ENCODE assay signal across 9 mouse cellular contexts in genomic region chr2:119172446-119172845, GRCm38 (mm10). TPM values are rescaled to one million over a fixed set of nuclear protein-coding genes. Genes with fewer than 3 reads are reported as not detected.
A peak's percentile ranks its signal among the peaks of the same experiment; 100 is the strongest.
DNase-seq lines count a peak whose midpoint lies in the region; ATAC-seq and TF ChIP-seq lines count a peak whose summit lies in the region.
"Had no signal": no experiment of that assay in that cellular context is flagged by ENCODE, and none has a peak within 500 bp of the region (broad histone marks: within the 10 kb centered on the region; RNA-seq: fewer than 3 reads in every experiment).

No protein-coding gene starts in this region.

- DNase-seq in heart, embryonic 10.5 days (ENCODE audit: low spot score): no peak
- DNase-seq in heart, postnatal 36 days: no peak
- no peak for DNase-seq in lung, embryonic 14.5 days
- DNase-seq in lung, postnatal 0 days (ENCODE audit: low spot score): no peak
- DNase-seq in adrenal gland, postnatal 25 days: no peak
- no peak for DNase-seq in right cerebral cortex, postnatal 4 days

- H3K4me2 ChIP-seq in lung, embryonic 14.5 days: peak overlapping the region; percentile 41; the same call in 1 of the 2 replicates
- H3K4me2 ChIP-seq in lung, postnatal 0 days (replicated peaks; ENCODE audit: low read depth, low read length): no peak overlapping the region
- H3K4me2 ChIP-seq in intestine, embryonic 15.5 days (replicated peaks): peak overlapping the region; percentile 42; the same call in 1 of the 2 replicates
- peak overlapping the region; percentile 34 for H3K4me2 ChIP-seq in neural tube, embryonic 12.5 days (replicated peaks)
- H3K4me2 ChIP-seq: embryonic facial prominence, embryonic 15.5 days had no signal

- H3K27ac ChIP-seq in heart, embryonic 10.5 days: peak overlapping the region; percentile 75
- no peak overlapping the region for H3K27ac ChIP-seq in lung, embryonic 14.5 days (ENCODE audit: low read depth)
- H3K27ac ChIP-seq in lung, postnatal 0 days (ENCODE audit: low read length): no peak overlapping the region
- H3K27ac ChIP-seq in intestine, embryonic 15.5 days: 0 out of 2 replicates have a peak overlapping the region, but pooled peaks have one; percentile 3
- H3K27ac ChIP-seq in neural tube, embryonic 12.5 days: 0 out of 2 replicates have a peak overlapping the region, but pooled peaks have one; percentile 18

- no peak overlapping the region for H3K9ac ChIP-seq in lung, embryonic 14.5 days
- no peak overlapping the region for H3K9ac ChIP-seq in lung, postnatal 0 days (replicated peaks; ENCODE audit: low read depth)
- H3K9ac ChIP-seq in intestine, embryonic 15.5 days: no peak overlapping the region
- no peak overlapping the region for H3K9ac ChIP-seq in neural tube, embryonic 12.5 days
- H3K9ac ChIP-seq: embryonic facial prominence, embryonic 15.5 days had no signal

- intact Hi-C loops in heart, postnatal 36 days (cut with DNase I): no loop called here

- peaks cover 30% of the 10 kb centered on the region for H3K27me3 ChIP-seq in heart, embryonic 10.5 days (ENCODE audit: insufficient read depth, poor library complexity, severe bottlenecking)
- H3K27me3 ChIP-seq in lung, embryonic 14.5 days (ENCODE audit: insufficient read depth, low read length): peaks cover 5% of the 10 kb centered on the region
- 0 out of 2 replicates have a peak, but pooled peaks cover 5% of the 10 kb centered on the region for H3K27me3 ChIP-seq in lung, postnatal 0 days (replicated peaks; ENCODE audit: insufficient read depth, low read length)
- H3K27me3 ChIP-seq in intestine, embryonic 15.5 days (replicated peaks): peaks cover 4% of the 10 kb centered on the region; the same call in 1 of the 2 replicates
- H3K27me3 ChIP-seq in neural tube, embryonic 12.5 days (replicated peaks): peaks cover 10% of the 10 kb centered on the region

- H3K36me3 ChIP-seq in heart, embryonic 10.5 days: peaks cover 4% of the 10 kb centered on the region; the same call in 1 of the 2 replicates
- H3K36me3 ChIP-seq in lung, embryonic 14.5 days (ENCODE audit: insufficient read depth): no peaks in the 10 kb centered on the region; the same call in 1 of the 2 replicates
- no peaks in the 10 kb centered on the region for H3K36me3 ChIP-seq in lung, postnatal 0 days (ENCODE audit: insufficient read depth, low read length)
- no peaks in the 10 kb centered on the region for H3K36me3 ChIP-seq in intestine, embryonic 15.5 days
- H3K36me3 ChIP-seq in neural tube, embryonic 12.5 days: peaks cover 6% of the 10 kb centered on the region; the same call in 1 of the 2 replicates

- TF ChIP-seq CTCF in lung, embryonic 14.5 days (IDR thresholded peaks at IDR 0.05; ENCODE audit: low read depth): no peak
- TF ChIP-seq CTCF in lung, postnatal 0 days (IDR thresholded peaks at IDR 0.05): no peak

- H3K9me3 ChIP-seq in heart, embryonic 10.5 days: no peaks in the 10 kb centered on the region
- no peaks in the 10 kb centered on the region for H3K9me3 ChIP-seq in lung, embryonic 14.5 days (ENCODE audit: low read depth, low read length)
- no peaks in the 10 kb centered on the region for H3K9me3 ChIP-seq in lung, postnatal 0 days (ENCODE audit: low read length)
- no peaks in the 10 kb centered on the region for H3K9me3 ChIP-seq in intestine, embryonic 15.5 days
- no peaks in the 10 kb centered on the region for H3K9me3 ChIP-seq in neural tube, embryonic 12.5 days
- H3K9me3 ChIP-seq: embryonic facial prominence, embryonic 15.5 days had no signal

- WGBS in heart, embryonic 10.5 days: 74% methylated on average over 7 of the region's 7 CpGs
- 84% methylated on average over 7 of the region's 7 CpGs for WGBS in lung, embryonic 14.5 days
- 89% methylated on average over 7 of the region's 7 CpGs for WGBS in lung, postnatal 0 days
- 80% methylated on average over 7 of the region's 7 CpGs for WGBS in intestine, embryonic 15.5 days
- 74% methylated on average over 7 of the region's 7 CpGs for WGBS in neural tube, embryonic 12.5 days

- no peak overlapping the region; the same call in 1 of the 2 replicates for H3K4me3 ChIP-seq in heart, embryonic 10.5 days
- no peak overlapping the region for H3K4me3 ChIP-seq in lung, embryonic 14.5 days (ENCODE audit: low read depth, low read length)
- no peak overlapping the region for H3K4me3 ChIP-seq in lung, postnatal 0 days (ENCODE audit: low read depth, low read length)
- H3K4me3 ChIP-seq in intestine, embryonic 15.5 days (replicated peaks): no peak overlapping the region
- H3K4me3 ChIP-seq in neural tube, embryonic 12.5 days: no peak overlapping the region
- H3K4me3 ChIP-seq: embryonic facial prominence, embryonic 15.5 days had no signal

- TF ChIP-seq EP300 in lung, postnatal 0 days (IDR thresholded peaks at IDR 0.05): no peak

- peaks cover 50% of the 10 kb centered on the region for H3K4me1 ChIP-seq in heart, embryonic 10.5 days
- H3K4me1 ChIP-seq in lung, embryonic 14.5 days (ENCODE audit: insufficient read depth): peaks cover 14% of the 10 kb centered on the region
- peaks cover 4% of the 10 kb centered on the region; the same call in 1 of the 2 replicates for H3K4me1 ChIP-seq in lung, postnatal 0 days (ENCODE audit: insufficient read depth, low read depth, low read length)
- peaks cover 27% of the 10 kb centered on the region for H3K4me1 ChIP-seq in intestine, embryonic 15.5 days (replicated peaks)
- peaks cover 39% of the 10 kb centered on the region for H3K4me1 ChIP-seq in neural tube, embryonic 12.5 days

- ATAC-seq in lung, embryonic 14.5 days (ENCODE audit: insufficient read depth): no peak
- no peak for ATAC-seq in lung, postnatal 0 days
- no peak for ATAC-seq in intestine, embryonic 15.5 days
- no peak for ATAC-seq in neural tube, embryonic 12.5 days (ENCODE audit: low FRiP score, low read depth)

RNA-seq across cellular contexts. Expression of gene Gm14137, which starts 1.9 kb away (rescaled TPM):
- polyA plus RNA-seq in heart, embryonic 10.5 days (2016; fragmentation: Nextera tagmentation; extraction: Ambion mirVana): 0.48 and 0.71 TPM in 2 replicates
- not detected for total RNA-seq in heart, postnatal 36 days (2021)
- 0.22 and 0.32 TPM in 2 replicates for polyA plus RNA-seq in lung, embryonic 14.5 days (2014; fragmentation: Nextera tagmentation; extraction: Ambion mirVana)
- polyA plus RNA-seq in lung, postnatal 0 days (2015; fragmentation: Nextera tagmentation; extraction: Ambion mirVana): 0.12 and 0.13 TPM in 2 replicates
- 0.30 and 0.38 TPM in 2 replicates for polyA plus RNA-seq in intestine, embryonic 15.5 days (2015; fragmentation: Nextera tagmentation; extraction: Ambion mirVana)
- 0.86 and 0.91 TPM in 2 replicates for polyA plus RNA-seq in neural tube, embryonic 12.5 days (2016; fragmentation: Nextera tagmentation; extraction: Ambion mirVana)
- 0.30 TPM in 1 of 2 replicates, not detected in the other for total RNA-seq in adrenal gland, postnatal 25 days (2021)

RNA-seq across cellular contexts. Expression of gene Gchfr, which starts 4.9 kb away (rescaled TPM):
- 7.4 and 9.1 TPM in 2 replicates for polyA plus RNA-seq in heart, embryonic 10.5 days (2016; fragmentation: Nextera tagmentation; extraction: Ambion mirVana)
- total RNA-seq in heart, postnatal 36 days (2021): 1 to 10 TPM; 4.3 to 6.5 TPM
- 24.9 and 25.3 TPM in 2 replicates for polyA plus RNA-seq in lung, embryonic 14.5 days (2014; fragmentation: Nextera tagmentation; extraction: Ambion mirVana)
- 13.9 and 14.2 TPM in 2 replicates for polyA plus RNA-seq in lung, postnatal 0 days (2015; fragmentation: Nextera tagmentation; extraction: Ambion mirVana)
- polyA plus RNA-seq in intestine, embryonic 15.5 days (2015; fragmentation: Nextera tagmentation; extraction: Ambion mirVana): 21.1 and 27.3 TPM in 2 replicates
- polyA plus RNA-seq in neural tube, embryonic 12.5 days (2016; fragmentation: Nextera tagmentation; extraction: Ambion mirVana): 3.5 TPM in 2 replicates
- 11.0 and 14.9 TPM in 2 replicates for total RNA-seq in adrenal gland, postnatal 25 days (2021)

RNA-seq across cellular contexts. Expression of gene Rmdn3, which starts 15.6 kb away (rescaled TPM):
- polyA plus RNA-seq in heart, embryonic 10.5 days (2016; fragmentation: Nextera tagmentation; extraction: Ambion mirVana): 36.4 and 43.8 TPM in 2 replicates
- 10 to 100 TPM; 14.3 to 19.9 TPM for total RNA-seq in heart, postnatal 36 days (2021)
- 36.1 and 38.9 TPM in 2 replicates for polyA plus RNA-seq in lung, embryonic 14.5 days (2014; fragmentation: Nextera tagmentation; extraction: Ambion mirVana)
- 28.2 and 28.4 TPM in 2 replicates for polyA plus RNA-seq in lung, postnatal 0 days (2015; fragmentation: Nextera tagmentation; extraction: Ambion mirVana)
- 48.5 and 49.5 TPM in 2 replicates for polyA plus RNA-seq in intestine, embryonic 15.5 days (2015; fragmentation: Nextera tagmentation; extraction: Ambion mirVana)
- 43.1 TPM in 2 replicates for polyA plus RNA-seq in neural tube, embryonic 12.5 days (2016; fragmentation: Nextera tagmentation; extraction: Ambion mirVana)
- 53.1 and 54.4 TPM in 2 replicates for total RNA-seq in adrenal gland, postnatal 25 days (2021)

RNA-seq across cellular contexts. Expression of gene Zfyve19, which starts 36.0 kb away (rescaled TPM):
- 46.4 and 50.4 TPM in 2 replicates for polyA plus RNA-seq in heart, embryonic 10.5 days (2016; fragmentation: Nextera tagmentation; extraction: Ambion mirVana)
- total RNA-seq in heart, postnatal 36 days (2021): 10 to 100 TPM; 11.0 to 13.2 TPM
- polyA plus RNA-seq in lung, embryonic 14.5 days (2014; fragmentation: Nextera tagmentation; extraction: Ambion mirVana): 49.6 and 50.5 TPM in 2 replicates
- 32.0 TPM in 2 replicates for polyA plus RNA-seq in lung, postnatal 0 days (2015; fragmentation: Nextera tagmentation; extraction: Ambion mirVana)
- polyA plus RNA-seq in intestine, embryonic 15.5 days (2015; fragmentation: Nextera tagmentation; extraction: Ambion mirVana): 59.3 and 64.9 TPM in 2 replicates
- 46.5 and 49.3 TPM in 2 replicates for polyA plus RNA-seq in neural tube, embryonic 12.5 days (2016; fragmentation: Nextera tagmentation; extraction: Ambion mirVana)
- 42.3 and 45.0 TPM in 2 replicates for total RNA-seq in adrenal gland, postnatal 25 days (2021)

RNA-seq across cellular contexts. Expression of gene Dnajc17, which starts 36.1 kb away (rescaled TPM):
- 14.8 and 19.5 TPM in 2 replicates for polyA plus RNA-seq in heart, embryonic 10.5 days (2016; fragmentation: Nextera tagmentation; extraction: Ambion mirVana)
- total RNA-seq in heart, postnatal 36 days (2021): 1 to 10 TPM; 7.6 to 9.9 TPM
- 17.8 and 19.0 TPM in 2 replicates for polyA plus RNA-seq in lung, embryonic 14.5 days (2014; fragmentation: Nextera tagmentation; extraction: Ambion mirVana)
- 11.8 and 13.2 TPM in 2 replicates for polyA plus RNA-seq in lung, postnatal 0 days (2015; fragmentation: Nextera tagmentation; extraction: Ambion mirVana)
- polyA plus RNA-seq in intestine, embryonic 15.5 days (2015; fragmentation: Nextera tagmentation; extraction: Ambion mirVana): 15.9 and 18.5 TPM in 2 replicates
- 24.9 and 27.2 TPM in 2 replicates for polyA plus RNA-seq in neural tube, embryonic 12.5 days (2016; fragmentation: Nextera tagmentation; extraction: Ambion mirVana)
- 18.0 and 18.4 TPM in 2 replicates for total RNA-seq in adrenal gland, postnatal 25 days (2021)

Comparison
In these comparisons a context has a peak if more than half of its experiments do, and no peak if none do; other contexts are left out.
1. H3K27ac ChIP-seq: peak in heart, embryonic 10.5 days (single experiment), intestine, embryonic 15.5 days (single experiment) and neural tube, embryonic 12.5 days (single experiment); none in lung, embryonic 14.5 days (single experiment) and lung, postnatal 0 days (single experiment).